Mouse (Mus musculus) G1E (cell line): ENCODE results near the gene Asic2. TPM values are rescaled to one million over a fixed set of nuclear protein-coding genes. Genes with fewer than 3 reads are reported as not detected.

Experiments
- ATAC-seq: 2 replicates; pipeline ENCODE4 v1.8.0; 2016; ENCODE audit warnings: mild to moderate bottlenecking; ENCODE audit not compliant: insufficient number of reproducible peaks, poor library complexity, low FRiP score, severe bottlenecking; ENCODE audit errors: extremely low read depth
- DNase-seq: peaks from one replicate; pipeline ENCODE4 v3.0.0; 2012; ENCODE audit warnings: low spot score
- H3K27me3 ChIP-seq: 2 replicates; pipeline ENCODE4 v1.6.1; 2012; ENCODE audit warnings: mild to moderate bottlenecking, low read length, inconsistent platforms; ENCODE audit not compliant: insufficient read depth
- H3K36me3 ChIP-seq: replicated peaks from 2 replicates; pipeline ENCODE3; 2012; ENCODE audit warnings: mild to moderate bottlenecking, inconsistent platforms
- H3K4me1 ChIP-seq: 2 replicates; pipeline ENCODE4 v1.6.1; 2012; ENCODE audit warnings: low read depth, low read length, inconsistent platforms, mixed read lengths; ENCODE audit not compliant: insufficient read depth
- H3K4me3 ChIP-seq: 2 replicates; pipeline ENCODE4 v1.5.1; 2012; ENCODE audit warnings: low read depth, mild to moderate bottlenecking, inconsistent platforms, low read length, moderate library complexity, mixed read lengths
- H3K9me3 ChIP-seq: replicated peaks from 2 replicates; pipeline ENCODE4 v1.6.1; 2012; ENCODE audit warnings: inconsistent platforms
- CTCF ChIP-seq: IDR thresholded peaks from 2 replicates; pipeline ENCODE4 v1.5.1; 2012; ENCODE audit warnings: low read depth, low read length, inconsistent platforms, mixed read lengths
- GATA1 ChIP-seq: IDR thresholded peaks from 2 replicates; pipeline ENCODE4 v1.6.1; 2012; ENCODE audit warnings: borderline replicate concordance, low read length, inconsistent platforms, mixed read lengths
- GATA2 ChIP-seq: IDR thresholded peaks from 2 replicates; pipeline ENCODE4 v1.6.1; 2012; ENCODE audit warnings: low read depth, low read length, inconsistent platforms, borderline replicate concordance
- POLR2AphosphoS5 ChIP-seq: IDR thresholded peaks from 2 replicates; pipeline ENCODE4 v1.6.1; 2012; ENCODE audit warnings: low read depth, low read length, inconsistent platforms; ENCODE audit not compliant: insufficient replicate concordance
- TAL1 ChIP-seq: conservative IDR thresholded peaks from 2 replicates; pipeline ENCODE4 v1.6.1; 2012; ENCODE audit warnings: low read depth, low read length, inconsistent platforms, mixed read lengths
- polyA plus RNA-seq: library from polyadenylated mRNA; stranded (reverse); fragments of >175 nt; gene quantifications from 2 replicates; pipeline ENCODE4 v1.2.3, GENCODE M21; 2012
- total RNA-seq, 2 experiments: library from RNA; stranded (forward) in 1 of 2; stranded (reverse) in 1 of 2; fragments of 200-1000 nt in 1 of 2; fragments of >200 nt in 1 of 2; fragmentation: Nextera tagmentation in 1 of 2; gene quantifications; 2 replicates each; pipeline ENCODE4 v1.2.3; 2014 to 2017

Asic2 gene
- total and polyA plus RNA-seq, 3 experiments: 0.16 TPM; not detected in 2

DNA sequence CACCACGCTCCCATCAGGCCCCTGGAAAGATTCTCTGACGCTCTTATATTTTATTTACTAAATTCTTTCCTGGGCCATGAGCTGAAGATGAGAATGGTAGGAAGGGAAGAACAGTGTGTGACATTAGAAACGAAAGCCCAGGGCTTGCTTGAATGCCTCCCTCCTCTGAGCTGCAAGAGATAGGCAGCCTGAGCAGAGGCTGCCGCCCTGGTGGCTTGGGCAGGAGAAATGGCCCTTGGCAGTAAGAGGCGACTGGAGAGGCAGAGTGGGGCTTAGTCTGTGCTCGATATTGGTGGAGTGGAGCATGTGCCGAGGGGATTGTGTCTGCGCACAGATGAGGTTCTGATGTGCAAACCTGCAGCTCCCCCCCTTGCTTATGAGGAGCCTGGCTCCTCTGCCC lies 1014.1 kb downstream of the Asic2 start:
- TF ChIP-seq TAL1 (no peak), GATA2 (no peak), GATA1 (no peak), POLR2AphosphoS5 (no peak), CTCF (no peak)
- peaks cover 77% of the 10 kb centered on the region for H3K9me3 ChIP-seq
- no peak overlapping the region for H3K4me3 ChIP-seq
- DNase-seq: no peak
- no peaks in the 10 kb centered on the region for H3K36me3 ChIP-seq
- H3K27me3 ChIP-seq: no peaks in the 10 kb centered on the region
- no peak for ATAC-seq
- H3K4me1 ChIP-seq: no peaks in the 10 kb centered on the region

DNA sequence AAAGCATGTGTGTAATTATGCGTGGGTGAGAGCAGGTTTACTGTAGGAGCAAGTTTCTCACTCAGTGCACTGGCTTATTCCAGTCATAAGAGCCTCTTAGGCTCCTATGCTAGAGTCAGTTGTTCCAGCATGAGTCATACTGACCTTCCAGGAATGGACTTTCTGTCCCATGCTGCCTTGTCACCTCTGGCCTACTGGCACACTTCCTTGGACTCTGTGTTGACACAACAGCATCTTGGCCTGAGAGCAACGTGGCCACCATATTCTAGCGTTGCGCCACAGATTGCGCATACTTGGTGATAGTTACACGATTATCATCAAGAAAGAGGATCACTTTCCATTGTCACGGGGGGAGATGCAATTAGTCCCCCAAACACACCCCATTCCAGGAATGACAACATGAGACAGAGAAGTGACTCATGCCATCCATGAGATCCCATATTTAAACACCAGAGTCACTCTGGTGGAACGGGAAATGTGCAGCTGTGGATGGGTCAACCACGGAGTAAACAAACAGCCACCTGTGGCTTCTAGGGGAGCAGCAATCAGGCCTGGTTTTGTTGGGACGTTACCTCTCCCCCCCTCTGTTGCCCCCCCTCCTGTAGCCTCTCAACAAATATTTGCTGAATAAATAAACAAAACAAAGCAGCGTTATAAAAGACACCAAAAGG lies 1019.1 kb downstream of the Asic2 start:
- Histone ChIP-seq H3K36me3 (no peaks in the 10 kb centered on the region), H3K27me3 (no peaks in the 10 kb centered on the region), H3K9me3 (peaks cover 64% of the 10 kb centered on the region), H3K4me1 (no peaks in the 10 kb centered on the region), H3K4me3 (no peak overlapping the region)
- ATAC-seq (no peak), DNase-seq (no peak)
- TF ChIP-seq GATA2 (no peak), CTCF (no peak), TAL1 (no peak), GATA1 (no peak), POLR2AphosphoS5 (no peak)

DNA sequence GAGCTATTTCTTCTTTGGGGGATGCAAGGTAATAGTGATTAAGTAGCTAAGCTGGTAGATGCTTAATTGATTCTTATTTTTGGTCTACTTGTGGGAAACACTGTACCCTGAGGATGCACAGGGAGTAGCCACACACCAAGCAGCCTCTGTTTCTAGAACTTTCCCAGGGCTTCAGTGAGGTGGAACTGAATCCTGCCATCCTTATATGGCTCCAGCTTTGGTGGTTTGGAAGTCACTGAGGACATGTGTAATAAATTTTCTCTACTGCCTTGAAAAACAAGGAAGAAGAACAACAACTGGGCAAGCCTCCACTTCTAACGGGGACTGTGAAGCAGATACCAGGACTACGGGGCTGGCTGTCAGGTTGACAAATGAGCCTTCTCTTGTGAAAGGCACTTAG lies 1020.2 kb downstream of the Asic2 start:
- no peak for ATAC-seq
- no peak for TF ChIP-seq GATA2
- no peak for TF ChIP-seq POLR2AphosphoS5
- DNase-seq: no peak
- Histone ChIP-seq H3K4me3 (no peak overlapping the region), H3K27me3 (no peaks in the 10 kb centered on the region), H3K36me3 (no peaks in the 10 kb centered on the region), H3K4me1 (no peaks in the 10 kb centered on the region), H3K9me3 (peaks cover 67% of the 10 kb centered on the region)

DNA sequence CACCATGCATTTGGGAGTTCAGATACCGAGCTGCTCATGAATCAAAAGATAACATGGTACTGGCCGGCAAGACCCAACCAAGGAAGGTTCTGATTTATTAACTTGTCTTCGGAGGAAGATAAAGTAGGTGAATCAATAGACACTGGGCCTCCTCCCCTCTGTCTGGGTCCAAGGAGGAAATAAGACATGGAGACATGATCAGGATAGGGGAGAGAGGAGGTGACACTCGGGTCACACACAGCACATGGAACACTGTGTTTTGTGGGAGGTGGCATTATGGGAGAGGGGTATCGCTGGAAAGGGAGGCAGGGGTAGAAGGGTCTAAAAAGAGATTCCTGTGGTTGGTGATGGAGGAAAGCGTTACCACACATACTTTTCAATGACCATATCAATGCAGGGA lies 1022.1 kb downstream of the Asic2 start:
- H3K9me3 ChIP-seq: peaks cover 69% of the 10 kb centered on the region
- TF ChIP-seq GATA1 (no peak), GATA2 (no peak), TAL1 (no peak), CTCF (no peak), POLR2AphosphoS5 (no peak)
- H3K36me3 ChIP-seq: no peaks in the 10 kb centered on the region
- no peak for DNase-seq
- no peak for ATAC-seq
- no peaks in the 10 kb centered on the region for H3K4me1 ChIP-seq
- H3K4me3 ChIP-seq: no peak overlapping the region
- no peaks in the 10 kb centered on the region for H3K27me3 ChIP-seq

DNA sequence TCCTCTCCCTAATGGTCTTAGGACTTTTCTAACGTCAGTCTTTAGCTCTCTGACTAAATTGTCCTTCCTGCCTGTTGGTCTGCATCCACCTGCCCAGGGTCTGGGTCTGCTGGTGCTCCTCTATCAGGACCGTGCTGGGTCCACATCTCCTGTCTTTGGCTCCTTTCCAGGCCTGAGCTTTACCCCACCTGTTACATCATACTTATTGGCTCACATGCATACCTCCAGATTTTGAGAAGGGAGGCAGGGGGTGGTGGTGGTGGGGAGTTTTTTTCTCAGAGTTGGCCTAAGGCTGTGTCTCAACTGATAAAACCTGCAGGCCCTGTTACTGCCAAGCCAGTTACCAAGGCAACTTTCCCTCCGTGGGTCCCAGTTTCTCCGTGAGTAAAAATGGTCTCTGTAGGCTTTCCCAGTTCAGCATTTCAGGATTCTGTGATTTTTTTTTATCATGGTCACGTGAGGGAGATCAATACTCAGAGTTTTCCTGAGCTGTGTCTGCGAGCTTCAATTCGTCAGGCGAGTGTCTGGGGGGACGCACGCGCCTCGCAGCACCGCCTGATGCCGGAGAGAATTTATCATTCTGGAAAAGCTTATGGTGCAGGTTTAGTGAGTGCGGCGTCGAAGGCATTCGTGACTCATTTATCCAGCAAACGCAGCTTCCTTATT lies 1044.8 kb downstream of the Asic2 start:
- H3K9me3 ChIP-seq: peaks cover 79% of the 10 kb centered on the region
- TF ChIP-seq POLR2AphosphoS5 (no peak), TAL1 (no peak), CTCF (no peak), GATA1 (no peak), GATA2 (no peak)
- DNase-seq: no peak
- H3K4me3 ChIP-seq: no peak overlapping the region
- no peaks in the 10 kb centered on the region for H3K4me1 ChIP-seq
- no peaks in the 10 kb centered on the region for H3K27me3 ChIP-seq
- no peaks in the 10 kb centered on the region for H3K36me3 ChIP-seq
- ATAC-seq: no peak

DNA sequence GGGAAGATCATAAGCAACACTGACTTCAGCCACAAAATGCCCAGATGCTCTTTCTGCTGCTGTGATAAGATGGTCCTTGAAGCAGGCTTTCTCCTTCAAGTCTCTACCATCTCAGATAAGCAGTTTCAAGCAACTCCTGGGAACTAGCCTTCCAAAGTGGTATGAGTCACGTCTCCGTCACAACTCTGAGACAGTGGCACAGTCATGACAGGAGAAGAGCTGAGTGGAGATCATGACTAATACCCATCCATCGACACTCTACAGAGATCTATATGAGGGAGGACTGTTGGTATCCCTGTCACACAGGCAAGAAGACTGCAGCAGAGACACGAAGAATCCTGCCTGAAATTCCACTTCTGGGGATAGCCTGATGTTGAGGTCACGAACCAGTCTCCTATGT lies 1049.9 kb downstream of the Asic2 start:
- H3K4me3 ChIP-seq: no peak overlapping the region
- peaks cover 58% of the 10 kb centered on the region for H3K9me3 ChIP-seq
- H3K4me1 ChIP-seq: no peaks in the 10 kb centered on the region
- H3K36me3 ChIP-seq: no peaks in the 10 kb centered on the region
- no peak for ATAC-seq
- no peaks in the 10 kb centered on the region for H3K27me3 ChIP-seq
- no peak for DNase-seq
- TF ChIP-seq POLR2AphosphoS5 (no peak), CTCF (no peak), GATA2 (no peak), GATA1 (no peak), TAL1 (no peak)
